Mouse (Mus musculus): ENCODE results near the gene Hspa12b.

DNA sequence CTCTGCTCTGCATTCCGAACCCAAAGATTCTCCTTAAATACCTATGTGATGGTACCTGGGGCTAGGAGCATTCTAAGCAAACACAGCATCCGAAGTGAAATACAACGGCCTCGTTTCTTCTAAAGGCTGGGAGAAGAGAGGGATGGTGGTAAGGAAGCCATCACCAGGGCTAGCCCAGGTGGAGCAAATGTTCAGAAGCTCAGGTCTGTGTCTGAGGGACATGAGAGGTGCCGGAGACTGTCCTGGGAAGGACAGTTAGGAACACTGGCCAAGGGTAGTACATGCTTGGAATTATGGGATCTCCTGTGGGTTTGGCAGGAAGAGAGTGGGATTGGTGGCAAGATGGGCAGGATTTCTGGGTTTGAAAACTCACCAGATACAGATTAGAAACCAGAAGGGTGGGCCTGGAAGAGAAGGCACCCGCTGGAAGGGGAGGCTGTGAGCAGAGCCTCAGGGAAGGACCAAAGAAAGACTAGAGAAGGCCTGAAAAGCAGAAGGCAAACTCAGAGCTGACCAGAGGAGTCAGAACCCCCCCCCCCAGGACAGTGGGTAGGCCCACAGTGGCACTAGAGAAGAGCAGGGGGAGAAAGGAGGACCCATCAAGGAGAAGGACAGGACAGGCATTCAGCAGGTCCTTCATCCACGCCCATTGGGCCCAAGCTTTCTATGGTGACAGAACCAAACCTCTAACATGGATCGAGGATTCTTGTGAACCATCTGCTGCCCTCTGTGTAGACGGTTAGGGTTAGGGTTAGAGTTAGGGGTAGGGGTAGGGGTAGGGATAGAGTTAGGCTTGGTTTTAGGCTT lies 1.7 kb upstream of the Hspa12b start:
- no peak for TF ChIP-seq POLR2A (IDR thresholded peaks at IDR 0.05; ENCODE audit: low read depth, low read length)
- TF ChIP-seq CTCF (IDR thresholded peaks at IDR 0.05; ENCODE audit: borderline replicate concordance, insufficient read depth, low read length) = no peak
